ENCODE assay signal across 16 mouse cellular contexts in the genomic region with DNA sequence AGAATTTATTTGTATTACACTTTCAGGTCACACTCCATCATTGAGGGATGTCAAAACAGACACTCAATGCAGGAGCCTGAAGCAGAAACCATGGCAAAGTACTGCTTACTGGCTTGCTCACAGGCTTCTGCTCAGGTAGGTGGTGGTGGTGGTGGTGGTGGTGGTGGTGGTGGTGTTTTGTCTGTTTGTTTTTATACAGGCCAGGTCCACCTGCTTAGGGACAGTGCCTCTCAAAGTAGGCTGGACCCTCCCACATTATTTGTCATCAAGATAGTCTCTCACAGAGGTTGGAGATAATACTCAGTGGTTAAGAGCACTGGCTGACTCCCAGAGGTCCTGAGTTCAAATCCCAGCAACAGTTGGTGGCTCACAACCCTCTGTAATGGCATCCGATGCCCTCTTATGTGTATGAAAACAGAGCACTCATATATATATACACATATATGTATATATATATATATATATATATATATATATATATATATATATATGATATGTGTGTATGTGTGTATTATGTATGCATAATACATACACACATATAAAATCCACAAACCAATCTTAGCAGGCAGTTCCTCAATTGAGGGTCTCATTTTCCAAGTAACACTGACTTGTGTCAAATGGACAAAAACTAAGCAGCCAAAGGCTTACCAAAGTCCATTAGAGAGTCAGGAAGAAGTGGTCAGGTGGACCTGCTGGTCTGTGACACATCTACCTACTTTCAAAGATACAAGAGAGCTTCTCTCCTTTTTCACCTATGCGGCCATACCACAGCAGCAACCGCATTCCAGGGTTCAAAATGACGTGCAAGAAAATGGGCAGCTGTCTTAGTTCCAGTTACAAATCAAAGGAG.
"Had no signal": no experiment of that assay in that cellular context is flagged by ENCODE, and none has a peak within 500 bp of the region (broad histone marks: within the 10 kb centered on the region; RNA-seq: fewer than 3 reads in every experiment).

No protein-coding gene starts in this region.

- H3K27me3 ChIP-seq: neural tube, embryonic 13.5 days; neural tube, embryonic 15.5 days; stomach, embryonic 15.5 days had no signal

- DNase-seq: retina, postnatal 1 day; right cerebral cortex, adult 18-20 months; right cerebral cortex, postnatal 14 days; right cerebral cortex, postnatal 25 days; right cerebral cortex, postnatal 4 days; spleen, adult 18-20 months; thymus, adult 18-20 months; thymus, adult 2 months; thymus, postnatal 14 days; thymus, postnatal 25 days; thymus, postnatal 36 days; thymus, postnatal 4 days had no signal

- H3K9me3 ChIP-seq: neural tube, embryonic 13.5 days; neural tube, embryonic 15.5 days; stomach, embryonic 15.5 days had no signal

- H3K4me1 ChIP-seq: stomach, embryonic 15.5 days had no signal

- H3K27ac ChIP-seq: neural tube, embryonic 13.5 days; neural tube, embryonic 15.5 days; stomach, embryonic 15.5 days; stomach, postnatal 0 days had no signal

- H3K4me2 ChIP-seq: neural tube, embryonic 13.5 days; neural tube, embryonic 15.5 days; stomach, embryonic 15.5 days had no signal

- H3K9ac ChIP-seq: neural tube, embryonic 13.5 days; neural tube, embryonic 15.5 days; stomach, embryonic 15.5 days had no signal

- H3K4me3 ChIP-seq: neural tube, embryonic 13.5 days; neural tube, embryonic 15.5 days; stomach, embryonic 15.5 days had no signal

- H3K36me3 ChIP-seq: neural tube, embryonic 13.5 days; neural tube, embryonic 15.5 days; stomach, embryonic 15.5 days had no signal
